Mouse (Mus musculus): Measurements from ENCODE around the gene Stk39.

Stk39 gene

GRCm38 (mm10) chr2:68321230-68321629, 150.8 kb downstream of the Stk39 start:
- in situ Hi-C loops (cut with MboI; ENCODE audit: low pct_unique_long_range_greater_than_20kb in 1 of 2, low sequenced_read_pairs in 2 of 2, unreplicated experiment in 1 of 2), result no loop called here

GRCm38 (mm10) chr2:68320670-68321069, 151.4 kb downstream of the Stk39 start:
- in situ Hi-C loops (cut with MboI; ENCODE audit: low pct_unique_long_range_greater_than_20kb in 1 of 2, low sequenced_read_pairs in 2 of 2, unreplicated experiment in 1 of 2), result no loop called here

GRCm38 (mm10) chr2:68318452-68318851, 153.6 kb downstream of the Stk39 start:
- in situ Hi-C loops (cut with MboI; ENCODE audit: low pct_unique_long_range_greater_than_20kb in 1 of 2, low sequenced_read_pairs in 2 of 2, unreplicated experiment in 1 of 2), result no loop called here

- in situ Hi-C loops (cut with MboI; ENCODE audit: low pct_unique_long_range_greater_than_20kb in 1 of 2, low sequenced_read_pairs in 2 of 2, unreplicated experiment in 1 of 2), result no loop called here
These were observed 154.2 kb downstream of the Stk39 start for GRCm38 (mm10) chr2:68317895-68318294.

GRCm38 (mm10) chr2:68317452-68317851, 154.6 kb downstream of the Stk39 start:
- in situ Hi-C loops (cut with MboI; ENCODE audit: low pct_unique_long_range_greater_than_20kb in 1 of 2, low sequenced_read_pairs in 2 of 2, unreplicated experiment in 1 of 2), result no loop called here

- in situ Hi-C loops (cut with MboI; ENCODE audit: low pct_unique_long_range_greater_than_20kb in 1 of 2, low sequenced_read_pairs in 2 of 2, unreplicated experiment in 1 of 2), result no loop called here
These were observed 156.8 kb downstream of the Stk39 start for GRCm38 (mm10) chr2:68315258-68315657.

- in situ Hi-C loops (cut with MboI; ENCODE audit: low pct_unique_long_range_greater_than_20kb in 1 of 2, low sequenced_read_pairs in 2 of 2, unreplicated experiment in 1 of 2), result no loop called here
These were observed 161.9 kb downstream of the Stk39 start for GRCm38 (mm10) chr2:68310121-68310520.

- in situ Hi-C loops (cut with MboI; ENCODE audit: low pct_unique_long_range_greater_than_20kb in 1 of 2, low sequenced_read_pairs in 2 of 2, unreplicated experiment in 1 of 2), result no loop called here
These were observed 165.5 kb downstream of the Stk39 start for GRCm38 (mm10) chr2:68306519-68306918.

- in situ Hi-C loops (cut with MboI; ENCODE audit: low pct_unique_long_range_greater_than_20kb in 1 of 2, low sequenced_read_pairs in 2 of 2, unreplicated experiment in 1 of 2), result no loop called here
These were observed 167.2 kb downstream of the Stk39 start for GRCm38 (mm10) chr2:68304771-68305460.

- in situ Hi-C loops (cut with MboI; ENCODE audit: low pct_unique_long_range_greater_than_20kb in 1 of 2, low sequenced_read_pairs in 2 of 2, unreplicated experiment in 1 of 2), result no loop called here
These were observed 170.1 kb downstream of the Stk39 start for GRCm38 (mm10) chr2:68301811-68302542.

- in situ Hi-C loops (cut with MboI; ENCODE audit: low pct_unique_long_range_greater_than_20kb in 1 of 2, low sequenced_read_pairs in 2 of 2, unreplicated experiment in 1 of 2), result no loop called here
These were observed 173.7 kb downstream of the Stk39 start for GRCm38 (mm10) chr2:68298356-68298755.

GRCm38 (mm10) chr2:68297955-68298354, 174.1 kb downstream of the Stk39 start:
- in situ Hi-C loops (cut with MboI; ENCODE audit: low pct_unique_long_range_greater_than_20kb in 1 of 2, low sequenced_read_pairs in 2 of 2, unreplicated experiment in 1 of 2), result no loop called here

GRCm38 (mm10) chr2:68296743-68297142, 175.3 kb downstream of the Stk39 start:
- in situ Hi-C loops (cut with MboI; ENCODE audit: low pct_unique_long_range_greater_than_20kb in 1 of 2, low sequenced_read_pairs in 2 of 2, unreplicated experiment in 1 of 2), result no loop called here

- in situ Hi-C loops (cut with MboI; ENCODE audit: low pct_unique_long_range_greater_than_20kb in 1 of 2, low sequenced_read_pairs in 2 of 2, unreplicated experiment in 1 of 2), result no loop called here
These were observed 179.3 kb downstream of the Stk39 start for GRCm38 (mm10) chr2:68292539-68293320.

GRCm38 (mm10) chr2:68291895-68292294, 180.2 kb downstream of the Stk39 start:
- in situ Hi-C loops (cut with MboI; ENCODE audit: low pct_unique_long_range_greater_than_20kb in 1 of 2, low sequenced_read_pairs in 2 of 2, unreplicated experiment in 1 of 2), result no loop called here

GRCm38 (mm10) chr2:68289961-68290360, 182.1 kb downstream of the Stk39 start:
- in situ Hi-C loops (cut with MboI; ENCODE audit: low pct_unique_long_range_greater_than_20kb in 1 of 2, low sequenced_read_pairs in 2 of 2, unreplicated experiment in 1 of 2), result no loop called here

- in situ Hi-C loops (cut with MboI; ENCODE audit: low pct_unique_long_range_greater_than_20kb in 1 of 2, low sequenced_read_pairs in 2 of 2, unreplicated experiment in 1 of 2), result no loop called here
These were observed 182.9 kb downstream of the Stk39 start for GRCm38 (mm10) chr2:68289177-68289576.

GRCm38 (mm10) chr2:68288106-68288505, 184.0 kb downstream of the Stk39 start:
- in situ Hi-C loops (cut with MboI; ENCODE audit: low pct_unique_long_range_greater_than_20kb in 1 of 2, low sequenced_read_pairs in 2 of 2, unreplicated experiment in 1 of 2), result no loop called here

GRCm38 (mm10) chr2:68284391-68284790, 187.7 kb downstream of the Stk39 start:
- in situ Hi-C loops (cut with MboI; ENCODE audit: low pct_unique_long_range_greater_than_20kb in 1 of 2, low sequenced_read_pairs in 2 of 2, unreplicated experiment in 1 of 2), result no loop called here
